Mouse (Mus musculus): ENCODE results near the gene Gm20518.

- TF ChIP-seq CTCF (IDR thresholded peaks at IDR 0.05; ENCODE audit: borderline replicate concordance, insufficient read depth, low read length) (no peak), POLR2A (IDR thresholded peaks at IDR 0.05; ENCODE audit: low read depth, low read length) (no peak)
These were observed 51.5 kb downstream of the Gm20518 start for GRCm38 (mm10) chr16:17839976-17840375.

Measured in embryonic fibroblast, embryonic 13.5 days (primary cell).